Mouse (Mus musculus): ENCODE data around the gene Prcd. TPM values are rescaled to one million over a fixed set of nuclear protein-coding genes. Genes with fewer than 3 reads are reported as not detected.
"Not testable (repeated sequence)": the region's sequence is repeated elsewhere in the genome, so short reads cannot be mapped to it uniquely, and the experiment has no call there.

The Prcd gene
- polyA plus RNA-seq, 1 experiment from 2014 or later: 0.41 TPM

- no peak overlapping the region for H3K9ac ChIP-seq
Measured at GRCm38 (mm10) chr11:116674616-116675379, 21.5 kb downstream of the Prcd start.

DNA sequence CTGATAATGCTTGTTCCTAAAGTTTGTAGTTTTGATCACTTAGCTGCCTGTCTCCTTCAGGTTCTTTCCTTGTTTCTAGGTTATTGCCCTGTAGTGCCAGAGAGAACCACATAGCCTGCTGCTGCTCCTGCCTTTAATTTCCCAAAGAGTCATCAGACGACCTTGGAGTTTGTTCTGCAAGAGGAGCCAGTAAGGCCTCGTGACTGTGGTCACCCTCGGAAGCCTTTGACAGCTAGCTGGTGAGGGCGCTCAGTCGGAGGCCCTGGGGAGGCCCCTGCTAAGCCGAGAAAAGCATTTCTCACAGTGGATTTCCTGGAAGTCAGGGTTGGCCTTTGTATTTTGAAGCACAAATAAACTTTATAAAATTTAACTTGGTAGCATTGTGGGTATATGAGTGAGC is 22.1 kb downstream of the Prcd start:
- ATAC-seq; H3K27me3 ChIP-seq (replicated peaks); H3K4me2 ChIP-seq; H3K4me3 ChIP-seq; H3K9me3 ChIP-seq (replicated peaks); H3K27ac ChIP-seq; H3K9ac ChIP-seq: not testable (repeated sequence)
- H3K36me3 ChIP-seq: peaks cover 76% of the 10 kb centered on the region
- H3K4me1 ChIP-seq: peaks cover 50% of the 10 kb centered on the region
- WGBS (ENCODE audit: insufficient replicate concordance): 66% methylated on average over 6 of the region's 6 CpGs

More at GRCm38 (mm10) chr11:116674616-116675379, 21.5 kb downstream of the Prcd start:
- Histone ChIP-seq H3K4me1 (peaks cover 56% of the 10 kb centered on the region), H3K27ac (no peak overlapping the region; the same call in 1 of the 2 replicates), H3K9me3 (replicated peaks) (no peaks in the 10 kb centered on the region), H3K36me3 (peaks cover 71% of the 10 kb centered on the region), H3K4me2 (no peak overlapping the region), H3K27me3 (replicated peaks) (no peaks in the 10 kb centered on the region), H3K4me3 (no peak overlapping the region)
- no peak for ATAC-seq
- 80% methylated on average over 7 of the region's 7 CpGs for WGBS (ENCODE audit: insufficient replicate concordance)

GRCm38 (mm10) chr11:116676175-116676976 is 23.0 kb downstream of the Prcd start:
- no peak for ATAC-seq
- no peaks in the 10 kb centered on the region for H3K27me3 ChIP-seq (replicated peaks)
- H3K4me1 ChIP-seq: peaks cover 42% of the 10 kb centered on the region
- no peak overlapping the region for H3K9ac ChIP-seq
- no peak overlapping the region for H3K4me2 ChIP-seq
- H3K27ac ChIP-seq: no peak overlapping the region
- no peaks in the 10 kb centered on the region for H3K9me3 ChIP-seq (replicated peaks)
- 68% methylated on average over 14 of the region's 14 CpGs for WGBS (ENCODE audit: insufficient replicate concordance)
- peaks cover 80% of the 10 kb centered on the region for H3K36me3 ChIP-seq
- H3K4me3 ChIP-seq: no peak overlapping the region

DNA sequence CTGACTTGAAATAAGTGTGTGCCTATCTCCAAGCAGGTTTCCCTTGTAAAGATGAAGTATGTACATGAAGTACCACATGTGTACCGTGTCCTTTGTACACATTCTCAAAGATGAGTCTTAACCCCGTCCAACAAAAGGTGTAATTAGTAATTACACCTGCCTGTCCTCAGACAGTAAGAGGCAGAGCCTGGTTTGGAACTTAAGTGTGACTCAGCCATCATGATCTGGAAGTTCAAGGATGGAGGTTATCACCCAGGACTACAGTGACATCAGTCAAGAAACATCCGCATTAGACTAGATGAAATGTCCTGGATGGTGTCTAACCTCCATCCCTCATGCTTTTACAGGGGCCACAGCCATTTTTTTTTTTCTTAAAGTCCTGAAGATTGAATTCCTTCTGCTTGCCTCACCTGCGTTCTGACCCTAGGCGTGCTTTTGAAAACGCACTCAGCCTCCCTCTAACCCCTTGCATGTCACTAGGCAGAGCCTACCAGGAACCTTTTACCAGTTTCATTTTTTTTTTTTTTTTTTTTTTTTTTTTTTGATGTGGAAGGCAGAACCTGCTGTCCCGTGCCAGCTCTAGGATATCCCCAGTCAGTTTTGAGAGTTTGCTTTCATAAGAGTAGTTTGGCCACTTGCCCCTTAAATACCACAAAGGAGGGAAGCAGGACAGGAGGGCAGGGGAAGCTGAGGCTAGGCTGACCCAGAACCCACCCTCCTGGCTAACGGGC is 24.5 kb downstream of the Prcd start:
- Histone ChIP-seq H3K27ac (no peak overlapping the region), H3K9me3 (replicated peaks) (no peaks in the 10 kb centered on the region), H3K9ac (no peak overlapping the region), H3K36me3 (peaks cover 92% of the 10 kb centered on the region), H3K4me3 (no peak overlapping the region), H3K4me2 (no peak overlapping the region), H3K27me3 (replicated peaks) (no peaks in the 10 kb centered on the region), H3K4me1 (peaks cover 40% of the 10 kb centered on the region)
- no peak for ATAC-seq
- 73% methylated on average over 8 of the region's 8 CpGs for WGBS (ENCODE audit: insufficient replicate concordance)

- 84% methylated on average over 6 of the region's 6 CpGs for WGBS (ENCODE audit: insufficient replicate concordance)
- H3K36me3 ChIP-seq: peaks cover 84% of the 10 kb centered on the region
- H3K4me2 ChIP-seq: no peak overlapping the region
- H3K27ac ChIP-seq: no peak overlapping the region
- no peak for ATAC-seq
- H3K4me3 ChIP-seq: no peak overlapping the region
- H3K27me3 ChIP-seq (replicated peaks): no peaks in the 10 kb centered on the region
- H3K9ac ChIP-seq: no peak overlapping the region
- H3K4me1 ChIP-seq: peaks cover 28% of the 10 kb centered on the region
- no peaks in the 10 kb centered on the region for H3K9me3 ChIP-seq (replicated peaks)
Measured at GRCm38 (mm10) chr11:116679148-116679547, 25.8 kb downstream of the Prcd start.

DNA sequence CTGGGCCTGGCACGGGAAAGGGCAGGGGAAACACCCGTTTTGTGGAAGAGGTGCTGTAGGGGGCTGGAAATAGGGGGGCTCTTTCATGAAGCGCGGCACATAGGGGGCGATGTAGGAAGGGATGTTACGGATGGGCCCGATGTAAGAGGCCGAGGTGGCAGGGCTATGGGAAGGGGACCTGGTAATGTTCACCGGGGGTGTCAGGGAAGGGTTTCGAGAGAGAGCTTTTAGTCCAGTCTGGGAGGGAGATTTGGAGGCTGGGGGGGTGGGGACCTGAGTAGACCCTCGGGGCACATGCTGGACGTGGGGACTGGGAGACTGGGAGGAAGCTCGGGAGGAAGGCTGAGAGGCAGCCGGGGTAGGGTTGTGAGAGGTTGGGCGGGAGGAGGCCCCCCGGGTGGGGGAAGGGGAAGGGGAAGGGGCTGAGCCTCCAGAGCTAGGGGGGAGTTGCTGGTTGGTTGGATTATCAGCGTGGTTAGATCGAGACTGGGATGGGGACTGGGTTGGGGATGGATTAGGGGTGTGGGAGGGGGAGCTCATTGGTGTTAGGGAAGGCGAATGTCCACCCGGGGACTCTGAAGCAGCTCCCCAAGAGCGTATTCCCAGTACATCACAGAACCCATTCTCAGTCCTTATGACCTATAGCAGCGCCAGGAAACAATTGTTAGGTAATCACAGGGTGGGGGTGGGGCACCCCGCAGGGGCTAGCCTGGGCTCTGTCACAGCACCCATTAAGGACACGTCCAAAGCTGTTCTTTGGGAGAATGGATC is 27.2 kb downstream of the Prcd start:
- Histone ChIP-seq H3K4me3 (no peak overlapping the region), H3K36me3 (peaks cover 76% of the 10 kb centered on the region), H3K27ac (no peak overlapping the region), H3K9me3 (replicated peaks) (no peaks in the 10 kb centered on the region), H3K27me3 (replicated peaks) (no peaks in the 10 kb centered on the region), H3K4me2 (no peak overlapping the region), H3K9ac (no peak overlapping the region), H3K4me1 (peaks cover 14% of the 10 kb centered on the region; the same call in 1 of the 2 replicates)
- ATAC-seq: no peak
- WGBS (ENCODE audit: insufficient replicate concordance): 65% methylated on average over 24 of the region's 24 CpGs

GRCm38 (mm10) chr11:116681147-116681546 is 27.8 kb downstream of the Prcd start:
- H3K4me1 ChIP-seq: peaks cover 13% of the 10 kb centered on the region; the same call in 1 of the 2 replicates
- no peak overlapping the region for H3K4me3 ChIP-seq
- 77% methylated on average over 4 of the region's 4 CpGs for WGBS (ENCODE audit: insufficient replicate concordance)
- H3K27me3 ChIP-seq (replicated peaks): no peaks in the 10 kb centered on the region
- H3K27ac ChIP-seq: no peak overlapping the region
- no peak overlapping the region for H3K4me2 ChIP-seq
- peaks cover 69% of the 10 kb centered on the region for H3K36me3 ChIP-seq
- H3K9me3 ChIP-seq (replicated peaks): no peaks in the 10 kb centered on the region
- no peak overlapping the region for H3K9ac ChIP-seq
- ATAC-seq: no peak

GRCm38 (mm10) chr11:116682501-116683144 is 29.3 kb downstream of the Prcd start:
- H3K4me3 ChIP-seq: no peak overlapping the region
- no peak overlapping the region for H3K9ac ChIP-seq
- no peak overlapping the region for H3K27ac ChIP-seq
- no peaks in the 10 kb centered on the region for H3K27me3 ChIP-seq (replicated peaks)
- no peak overlapping the region for H3K4me2 ChIP-seq
- WGBS (ENCODE audit: insufficient replicate concordance): 66% methylated on average over 14 of the region's 14 CpGs
- peaks cover 13% of the 10 kb centered on the region; the same call in 1 of the 2 replicates for H3K4me1 ChIP-seq
- H3K9me3 ChIP-seq (replicated peaks): no peaks in the 10 kb centered on the region
- ATAC-seq: no peak
- peaks cover 55% of the 10 kb centered on the region for H3K36me3 ChIP-seq

GRCm38 (mm10) chr11:116683777-116684176 is 30.4 kb downstream of the Prcd start:
- Histone ChIP-seq H3K4me2 (no peak overlapping the region), H3K9me3 (replicated peaks) (no peaks in the 10 kb centered on the region), H3K27me3 (replicated peaks) (no peaks in the 10 kb centered on the region), H3K9ac (no peak overlapping the region), H3K27ac (no peak overlapping the region), H3K4me3 (no peak overlapping the region), H3K36me3 (peaks cover 45% of the 10 kb centered on the region), H3K4me1 (peaks cover 8% of the 10 kb centered on the region; the same call in 1 of the 2 replicates)
- no peak for ATAC-seq
- 67% methylated on average over 4 of the region's 4 CpGs for WGBS (ENCODE audit: insufficient replicate concordance)

GRCm38 (mm10) chr11:116685729-116686128 is 32.4 kb downstream of the Prcd start:
- Histone ChIP-seq H3K4me3 (no peak overlapping the region), H3K4me1 (0 out of 2 replicates have a peak, but pooled peaks cover 8% of the 10 kb centered on the region), H3K9me3 (replicated peaks) (no peaks in the 10 kb centered on the region), H3K9ac (no peak overlapping the region), H3K27ac (no peak overlapping the region), H3K36me3 (peaks cover 26% of the 10 kb centered on the region), H3K4me2 (no peak overlapping the region), H3K27me3 (replicated peaks) (no peaks in the 10 kb centered on the region)
- WGBS (ENCODE audit: insufficient replicate concordance): 84% methylated on average over 9 of the region's 9 CpGs
- no peak for ATAC-seq

- WGBS (ENCODE audit: insufficient replicate concordance): 61% methylated on average over 8 of the region's 8 CpGs
Measured at GRCm38 (mm10) chr11:116687897-116688296, 34.6 kb downstream of the Prcd start.

More at GRCm38 (mm10) chr11:116687897-116688296, 34.6 kb downstream of the Prcd start:
- Histone ChIP-seq H3K4me3 (no peak overlapping the region), H3K9ac (no peak overlapping the region), H3K4me2 (no peak overlapping the region), H3K36me3 (peaks cover 10% of the 10 kb centered on the region; the same call in 1 of the 2 replicates), H3K9me3 (replicated peaks) (no peaks in the 10 kb centered on the region), H3K4me1 (no peaks in the 10 kb centered on the region), H3K27me3 (replicated peaks) (peaks cover 6% of the 10 kb centered on the region; the same call in 1 of the 2 replicates), H3K27ac (no peak overlapping the region)
- ATAC-seq: no peak
